10 mouse cellular contexts compared by ENCODE assay signal in genomic region chr5:73006784-73007581, GRCm38 (mm10). TPM values are rescaled to one million over a fixed set of nuclear protein-coding genes. Genes with fewer than 3 reads are reported as not detected.
A peak's percentile ranks its signal among the peaks of the same experiment; 100 is the strongest.
DNase-seq lines count a peak whose midpoint lies in the region; ATAC-seq and TF ChIP-seq lines count a peak whose summit lies in the region.
"Had no signal": no experiment of that assay in that cellular context is flagged by ENCODE, and none has a peak within 500 bp of the region (broad histone marks: within the 10 kb centered on the region; RNA-seq: fewer than 3 reads in every experiment).

Slc10a4 (plus strand) TSS chr5:73006883.

- peak within 1 kb of the TSS; percentile 28 for H3K4me3 ChIP-seq in forebrain, embryonic 11.5 days (ENCODE audit: low read depth, low read length)
- peak within 1 kb of the TSS; percentile 43 for H3K4me3 ChIP-seq in intestine, embryonic 16.5 days (ENCODE audit: low read length)
- H3K4me3 ChIP-seq in stomach, postnatal 0 days (ENCODE audit: low read depth, low read length): peak within 1 kb of the TSS; percentile 39

- H3K9me3 ChIP-seq in forebrain, embryonic 11.5 days (ENCODE audit: control insufficient read depth, low read length): no peaks in the 10 kb centered on the region
- no peaks in the 10 kb centered on the region for H3K9me3 ChIP-seq in intestine, embryonic 16.5 days (ENCODE audit: control insufficient read depth, low read length)
- H3K9me3 ChIP-seq in stomach, postnatal 0 days (ENCODE audit: control insufficient read depth, low read length): no peaks in the 10 kb centered on the region

- TF ChIP-seq CTCF in stomach, postnatal 0 days (IDR thresholded peaks at IDR 0.05; ENCODE audit: low read depth): no peak

- H3K27me3 ChIP-seq in forebrain, embryonic 11.5 days (ENCODE audit: control insufficient read depth, insufficient read depth, low read length): peaks cover 9% of the 10 kb centered on the region; the same call in 1 of the 2 replicates
- peaks cover 21% of the 10 kb centered on the region for H3K27me3 ChIP-seq in intestine, embryonic 16.5 days (replicated peaks; ENCODE audit: control insufficient read depth, insufficient read depth, low read length)
- peaks cover 3% of the 10 kb centered on the region; the same call in 1 of the 2 replicates for H3K27me3 ChIP-seq in stomach, postnatal 0 days (ENCODE audit: control insufficient read depth, insufficient read depth, low read length)

- DNase-seq in heart, adult 11 months: peak; percentile 85
- no peak for DNase-seq in heart, adult 18-20 months
- DNase-seq in Muller cell, postnatal 12 days (ENCODE audit: inconsistent ontology term): peak; percentile 33
- peak; percentile 75 for DNase-seq in forebrain, embryonic 11.5 days (ENCODE audit: low spot score)
- peak; percentile 18 for DNase-seq in lung, postnatal 14 days
- DNase-seq in stomach, postnatal 0 days (ENCODE audit: low spot score): peak; percentile 57
- no peak for DNase-seq in left cerebral cortex, adult 9 months (ENCODE audit: low spot score in 2 of 2)

- 10% methylated on average over 61 of the region's 65 CpGs for WGBS in forebrain, embryonic 11.5 days
- 8% methylated on average over 61 of the region's 65 CpGs for WGBS in intestine, embryonic 16.5 days
- 9% methylated on average over 64 of the region's 65 CpGs for WGBS in stomach, postnatal 0 days

- no peak for TF ChIP-seq EP300 in stomach, postnatal 0 days (optimal IDR thresholded peaks at IDR 0.05)

- no peak within 1 kb of the TSS for H3K27ac ChIP-seq in forebrain, embryonic 11.5 days (ENCODE audit: low read depth, low read length)
- H3K27ac ChIP-seq in intestine, embryonic 16.5 days (ENCODE audit: low read length): no peak within 1 kb of the TSS
- no peak within 1 kb of the TSS for H3K27ac ChIP-seq in stomach, postnatal 0 days (replicated peaks)

- H3K36me3 ChIP-seq in forebrain, embryonic 11.5 days (ENCODE audit: control insufficient read depth, insufficient read depth, low read length): no peaks in the 10 kb centered on the region
- no peaks in the 10 kb centered on the region for H3K36me3 ChIP-seq in intestine, embryonic 16.5 days (ENCODE audit: control insufficient read depth, insufficient read depth, low read length)
- H3K36me3 ChIP-seq in stomach, postnatal 0 days (ENCODE audit: control insufficient read depth, insufficient read depth, low read length): no peaks in the 10 kb centered on the region

- H3K4me2 ChIP-seq in forebrain, embryonic 11.5 days (ENCODE audit: low read depth, low read length, severe bottlenecking): peak within 1 kb of the TSS; percentile 58
- peak within 1 kb of the TSS; percentile 70 for H3K4me2 ChIP-seq in intestine, embryonic 16.5 days (ENCODE audit: low read depth, low read length)
- H3K4me2 ChIP-seq in stomach, postnatal 0 days (replicated peaks; ENCODE audit: low read depth): peak within 1 kb of the TSS; percentile 64

- H3K9ac ChIP-seq in forebrain, embryonic 11.5 days (ENCODE audit: low read length): peak within 1 kb of the TSS; percentile 24
- H3K9ac ChIP-seq in intestine, embryonic 16.5 days (ENCODE audit: low read depth, low read length): peak within 1 kb of the TSS; percentile 30
- H3K9ac ChIP-seq in stomach, postnatal 0 days (ENCODE audit: low read length): peak within 1 kb of the TSS; percentile 41; the same call in 1 of the 2 replicates

- H3K4me1 ChIP-seq in forebrain, embryonic 11.5 days (replicated peaks; ENCODE audit: control insufficient read depth, insufficient read depth, low read length): no peaks in the 10 kb centered on the region
- H3K4me1 ChIP-seq in intestine, embryonic 16.5 days (ENCODE audit: control insufficient read depth, insufficient read depth, low read length): peaks cover 3% of the 10 kb centered on the region
- H3K4me1 ChIP-seq in stomach, postnatal 0 days (replicated peaks; ENCODE audit: control insufficient read depth, insufficient read depth): no peaks in the 10 kb centered on the region

- peak; percentile 89 for ATAC-seq in forebrain, embryonic 11.5 days (replicated peaks; ENCODE audit: low FRiP score)
- ATAC-seq in intestine, embryonic 16.5 days: peak; percentile 84
- peak; percentile 68 for ATAC-seq in stomach, postnatal 0 days (ENCODE audit: low FRiP score, low TSS enrichment)

RNA-seq across cellular contexts. Expression of gene Slc10a4, which starts in this region (rescaled TPM):
- total RNA-seq in heart, adult 18-20 months (2021): not detected
- polyA plus RNA-seq in forebrain, embryonic 11.5 days (2014; fragmentation: Nextera tagmentation; extraction: Ambion mirVana): 9.1 and 13.2 TPM in 2 replicates
- polyA plus RNA-seq in intestine, embryonic 16.5 days (2015; fragmentation: Nextera tagmentation; extraction: Ambion mirVana): 8.2 and 12.0 TPM in 2 replicates
- polyA plus RNA-seq in stomach, postnatal 0 days (2015; fragmentation: Nextera tagmentation; extraction: Ambion mirVana): 3.9 and 4.1 TPM in 2 replicates
- total RNA-seq: hematopoietic stem cell, adult 5-6 weeks; MEL had no signal

Comparison
In these comparisons a context has a peak if more than half of its experiments do, and no peak if none do; other contexts are left out.
1. DNase-seq: peak in heart, adult 11 months (single experiment), Muller cell, postnatal 12 days (single experiment), forebrain, embryonic 11.5 days (single experiment), lung, postnatal 14 days (single experiment) and stomach, postnatal 0 days (single experiment); none in heart, adult 18-20 months (0 of 2) and left cerebral cortex, adult 9 months (0 of 2).
2. Peak in every context shown above with its lines, with median percentiles within 50 percentile points of each other: ATAC-seq, H3K4me2 ChIP-seq, H3K4me3 ChIP-seq and H3K9ac ChIP-seq.